Mouse (Mus musculus) ES-E14 (cell line): ENCODE measurements at regions not wholly inside any gene's neighbourhood (a gene's known extent, or its start where the extent isn't known, plus 50 kb on each side); places are given as distances from the start of the nearest gene placed in this dataset.

Source experiments
- CHD2 ChIP-seq: IDR thresholded peaks from 2 replicates; pipeline ENCODE4 v1.6.1; 2014; ENCODE audit warnings: mild to moderate bottlenecking, low read depth, low read length, inconsistent platforms
- MAFK ChIP-seq: IDR thresholded peaks from 2 replicates; pipeline ENCODE4 v1.6.1; 2014; ENCODE audit warnings: mild to moderate bottlenecking, low read depth, low read length, inconsistent platforms; ENCODE audit not compliant: insufficient read depth
- ZNF384 ChIP-seq: IDR thresholded peaks from 2 replicates; pipeline ENCODE4 v1.6.1; 2012; ENCODE audit warnings: low read depth, low read length, inconsistent platforms

- TF ChIP-seq CHD2 (no peak), ZNF384 (no peak), MAFK (no peak)
Measured at GRCm38 (mm10) chr2:115119429-115120205, 461.9 kb upstream of the BC052040 start.
